Comparison of ENCODE assay signal across 9 mouse cellular contexts in the genomic region with DNA sequence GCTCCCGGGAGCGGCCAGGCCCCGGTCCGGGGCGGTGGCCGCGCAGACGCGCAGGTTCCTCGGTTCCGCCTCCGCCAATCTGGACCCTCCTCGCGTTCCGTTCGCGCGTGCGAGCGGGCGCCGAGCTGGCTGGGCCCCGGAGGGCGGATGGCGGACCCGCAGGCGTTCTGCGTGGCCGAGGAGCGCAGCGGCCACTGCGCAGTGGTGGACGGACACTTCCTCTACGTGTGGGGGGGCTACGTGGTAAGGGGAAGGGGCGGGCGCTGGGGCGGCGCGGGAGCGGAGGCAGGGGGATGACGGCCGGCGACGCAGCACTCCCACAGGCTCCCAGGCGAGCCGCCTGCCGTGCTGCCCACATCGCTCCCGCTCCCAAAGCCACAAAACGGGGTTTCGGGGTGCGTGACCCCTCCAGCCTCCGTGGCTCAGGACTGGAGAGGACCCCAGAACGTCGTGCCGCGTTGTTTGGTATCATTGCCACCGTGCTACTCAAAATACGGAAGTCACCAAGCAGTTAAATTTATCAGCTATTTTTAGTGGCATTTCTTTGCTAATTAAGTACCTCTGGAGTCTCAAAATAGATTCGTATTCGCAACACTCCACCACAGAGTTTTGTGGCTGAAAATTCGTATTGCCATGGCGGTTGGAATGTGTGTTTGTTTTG. TPM values are rescaled to one million over a fixed set of nuclear protein-coding genes. Genes with fewer than 3 reads are reported as not detected.
DNase-seq lines count a peak whose midpoint lies in the region; ATAC-seq and TF ChIP-seq lines count a peak whose summit lies in the region.
"Had no signal": no experiment of that assay in that cellular context is flagged by ENCODE, and none has a peak within 500 bp of the region (broad histone marks: within the 10 kb centered on the region; RNA-seq: fewer than 3 reads in every experiment).

No protein-coding gene starts in this region.

- no peaks in the 10 kb centered on the region for H3K9me3 ChIP-seq in E14TG2a.4 (ENCODE audit: low read length)
- H3K9me3 ChIP-seq in forebrain, embryonic 15.5 days: no peaks in the 10 kb centered on the region
- no peaks in the 10 kb centered on the region for H3K9me3 ChIP-seq in lung, embryonic 14.5 days (ENCODE audit: low read depth, low read length)

- peak; percentile 80 for DNase-seq in cerebellum, adult 11-12 months
- peak; percentile 51 for DNase-seq in heart, postnatal 25 days (ENCODE audit: low spot score)
- peak; percentile 64 to 79 for DNase-seq in layer of hippocampus, adult 2 months (ENCODE audit: low spot score in 2 of 2)
- DNase-seq in lung, embryonic 14.5 days: peak; percentile 83
- DNase-seq in thymus, adult 18-20 months: peak; percentile 12 to 19

- no peaks in the 10 kb centered on the region for H3K36me3 ChIP-seq in E14TG2a.4 (ENCODE audit: insufficient read depth, low read length)
- H3K36me3 ChIP-seq in forebrain, embryonic 15.5 days: no peaks in the 10 kb centered on the region
- H3K36me3 ChIP-seq in lung, embryonic 14.5 days (ENCODE audit: insufficient read depth): no peaks in the 10 kb centered on the region

- H3K27ac ChIP-seq in forebrain, embryonic 15.5 days (replicated peaks): peak overlapping the region; percentile 81
- peak overlapping the region; percentile 94 for H3K27ac ChIP-seq in layer of hippocampus, adult 2 months
- peak overlapping the region; percentile 78 for H3K27ac ChIP-seq in lung, embryonic 14.5 days (ENCODE audit: low read depth)

- ATAC-seq in forebrain, embryonic 15.5 days (replicated peaks): peak; percentile 91
- peak; percentile 96 for ATAC-seq in lung, embryonic 14.5 days (ENCODE audit: insufficient read depth)
- peak; percentile 62 for ATAC-seq in neutrophil, adult 5-6 weeks (ENCODE audit: extremely low read depth, insufficient number of reproducible peaks, low FRiP score, poor library complexity, severe bottlenecking)

- H3K27me3 ChIP-seq in E14TG2a.4 (ENCODE audit: insufficient read depth, low read length): peaks cover 36% of the 10 kb centered on the region
- H3K27me3 ChIP-seq in forebrain, embryonic 15.5 days: no peaks in the 10 kb centered on the region
- no peaks in the 10 kb centered on the region for H3K27me3 ChIP-seq in lung, embryonic 14.5 days (ENCODE audit: insufficient read depth, low read length)

- WGBS in forebrain, embryonic 15.5 days: under 1% methylated on average over 64 of the region's 64 CpGs
- under 1% methylated on average over 64 of the region's 64 CpGs for WGBS in lung, embryonic 14.5 days

- peak overlapping the region; percentile 81 for H3K4me2 ChIP-seq in forebrain, embryonic 15.5 days (replicated peaks)
- H3K4me2 ChIP-seq in lung, embryonic 14.5 days: peak overlapping the region; percentile 75

- intact Hi-C loops in heart, postnatal 25 days (cut with DNase I): loop anchor here (2.0 kb wide), 1 partner anchor 55 kb away; the partner anchor contains the start of gene Klhdc2

- TF ChIP-seq CTCF in E14TG2a.4 (conservative IDR thresholded peaks at IDR 0.05; ENCODE audit: low read length): no peak
- no peak for TF ChIP-seq CTCF in layer of hippocampus, adult 2 months (conservative IDR thresholded peaks at IDR 0.05)
- no peak for TF ChIP-seq CTCF in lung, embryonic 14.5 days (IDR thresholded peaks at IDR 0.05; ENCODE audit: low read depth)

- peaks cover 6% of the 10 kb centered on the region; the same call in 1 of the 2 replicates for H3K4me1 ChIP-seq in E14TG2a.4 (replicated peaks; ENCODE audit: low read depth, low read length)
- H3K4me1 ChIP-seq in forebrain, embryonic 15.5 days: peaks cover 6% of the 10 kb centered on the region
- no peaks in the 10 kb centered on the region for H3K4me1 ChIP-seq in lung, embryonic 14.5 days (ENCODE audit: insufficient read depth)

- H3K9ac ChIP-seq in forebrain, embryonic 15.5 days (replicated peaks): peak overlapping the region; percentile 91
- H3K9ac ChIP-seq in lung, embryonic 14.5 days: peak overlapping the region; percentile 86

- peak overlapping the region; percentile 84 for H3K4me3 ChIP-seq in E14TG2a.4 (replicated peaks; ENCODE audit: low read length)
- peak overlapping the region; percentile 90 for H3K4me3 ChIP-seq in forebrain, embryonic 15.5 days
- peak overlapping the region; percentile 93 for H3K4me3 ChIP-seq in layer of hippocampus, adult 2 months
- peak overlapping the region; percentile 68 for H3K4me3 ChIP-seq in lung, embryonic 14.5 days (ENCODE audit: low read depth, low read length)

RNA-seq across cellular contexts. Expression of gene Klhdc1, which starts 0.9 kb away (rescaled TPM):
- polyA plus RNA-seq in forebrain, embryonic 15.5 days (2015; fragmentation: Nextera tagmentation; extraction: Ambion mirVana): 9.7 and 10.5 TPM in 2 replicates
- total RNA-seq in heart, postnatal 25 days (2021): 10 to 100 TPM; 26.5 to 28.7 TPM
- 10 to 100 TPM; 17.5 to 18.6 TPM for total RNA-seq in layer of hippocampus, adult 2 months (2021)
- polyA plus RNA-seq in lung, embryonic 14.5 days (2014; fragmentation: Nextera tagmentation; extraction: Ambion mirVana): 3.2 and 3.9 TPM in 2 replicates
- total RNA-seq in neutrophil, adult 5-6 weeks (2017): 7.6 and 10.8 TPM in 2 replicates

RNA-seq across cellular contexts. Expression of gene Pole2, which starts 13.9 kb away (rescaled TPM):
- 10.0 and 10.7 TPM in 2 replicates for polyA plus RNA-seq in forebrain, embryonic 15.5 days (2015; fragmentation: Nextera tagmentation; extraction: Ambion mirVana)
- 1 to 10 TPM in 1 of 2 experiments, under 1 TPM in 1; 0.98 to 1.2 TPM for total RNA-seq in heart, postnatal 25 days (2021)
- under 1 TPM; 0.72 to 0.76 TPM for total RNA-seq in layer of hippocampus, adult 2 months (2021)
- polyA plus RNA-seq in lung, embryonic 14.5 days (2014; fragmentation: Nextera tagmentation; extraction: Ambion mirVana): 39.1 and 41.1 TPM in 2 replicates
- total RNA-seq in neutrophil, adult 5-6 weeks (2017): 3.4 and 6.4 TPM in 2 replicates

RNA-seq across cellular contexts. Expression of gene Gm49384, which starts 37.8 kb away (rescaled TPM):
- polyA plus RNA-seq in forebrain, embryonic 15.5 days (2015; fragmentation: Nextera tagmentation; extraction: Ambion mirVana): 18.1 and 19.3 TPM in 2 replicates
- total RNA-seq in heart, postnatal 25 days (2021): 1 to 10 TPM; 2.3 to 3.7 TPM
- total RNA-seq in layer of hippocampus, adult 2 months (2021): 1 to 10 TPM; 3.5 to 5.1 TPM
- polyA plus RNA-seq in lung, embryonic 14.5 days (2014; fragmentation: Nextera tagmentation; extraction: Ambion mirVana): 28.1 and 28.7 TPM in 2 replicates
- total RNA-seq in neutrophil, adult 5-6 weeks (2017): 6.3 and 10.5 TPM in 2 replicates
- polyA plus RNA-seq: gonadal fat pad, adult 2 months had no signal

RNA-seq across cellular contexts. Expression of gene Dnaaf2, which starts 43.7 kb away (rescaled TPM):
- 10.1 and 10.9 TPM in 2 replicates for polyA plus RNA-seq in forebrain, embryonic 15.5 days (2015; fragmentation: Nextera tagmentation; extraction: Ambion mirVana)
- total RNA-seq in heart, postnatal 25 days (2021): under 1 TPM; 0.34 to 0.56 TPM
- total RNA-seq in layer of hippocampus, adult 2 months (2021): 1 to 10 TPM; 1.9 TPM
- polyA plus RNA-seq in lung, embryonic 14.5 days (2014; fragmentation: Nextera tagmentation; extraction: Ambion mirVana): 9.3 and 11.3 TPM in 2 replicates
- 0.74 and 0.93 TPM in 2 replicates for total RNA-seq in neutrophil, adult 5-6 weeks (2017)

RNA-seq across cellular contexts. Expression of gene Gm49383, which starts 45.0 kb away (rescaled TPM):
- polyA plus RNA-seq in forebrain, embryonic 15.5 days (2015; fragmentation: Nextera tagmentation; extraction: Ambion mirVana): 21.5 and 25.7 TPM in 2 replicates
- 1 to 10 TPM; 2.6 to 4.5 TPM for total RNA-seq in heart, postnatal 25 days (2021)
- 1 to 10 TPM; 3.8 to 4.1 TPM for total RNA-seq in layer of hippocampus, adult 2 months (2021)
- 31.4 and 31.6 TPM in 2 replicates for polyA plus RNA-seq in lung, embryonic 14.5 days (2014; fragmentation: Nextera tagmentation; extraction: Ambion mirVana)
- total RNA-seq in neutrophil, adult 5-6 weeks (2017): 5.3 and 9.4 TPM in 2 replicates

Comparison
In these comparisons a context has a peak if more than half of its experiments do, and no peak if none do; other contexts are left out.
1. Peak in every context shown above with its lines: DNase-seq, ATAC-seq, H3K4me3 ChIP-seq and H3K27ac ChIP-seq.
2. DNase-seq: peak in every context shown above with its lines; median percentile 83 in lung, embryonic 14.5 days; 80 in cerebellum, adult 11-12 months; 72 in layer of hippocampus, adult 2 months; 51 in heart, postnatal 25 days; 16 in thymus, adult 18-20 months.